Mouse (Mus musculus) lung, postnatal 4 days (tissue): ENCODE data around the gene Ddx58.

Source experiments
- DNase-seq, 2 experiments: peaks; one replicate each; pipeline ENCODE4 v3.0.0; 2021

The Ddx58 gene

GRCm38 (mm10) chr4:40180046-40180445 lies 59.6 kb downstream of the Ddx58 start:
- no peak for DNase-seq

- no peak for DNase-seq
These were observed 61.0 kb downstream of the Ddx58 start for GRCm38 (mm10) chr4:40178584-40178983.

GRCm38 (mm10) chr4:40174321-40174720 lies 65.3 kb downstream of the Ddx58 start:
- peak; percentile 21 to 45 for DNase-seq

- no peak for DNase-seq
These were observed 67.3 kb downstream of the Ddx58 start for GRCm38 (mm10) chr4:40172336-40172735.

- DNase-seq = no peak
These were observed 68.2 kb downstream of the Ddx58 start for GRCm38 (mm10) chr4:40171477-40171876.

GRCm38 (mm10) chr4:40163646-40164045 lies 76.0 kb downstream of the Ddx58 start:
- DNase-seq = no peak

- DNase-seq = no peak
These were observed 78.8 kb downstream of the Ddx58 start for GRCm38 (mm10) chr4:40160591-40161434.

GRCm38 (mm10) chr4:40158224-40158540 lies 81.4 kb downstream of the Ddx58 start:
- no peak for DNase-seq

GRCm38 (mm10) chr4:40157500-40158223 lies 82.0 kb downstream of the Ddx58 start:
- no peak for DNase-seq

- no peak for DNase-seq
These were observed 82.8 kb downstream of the Ddx58 start for GRCm38 (mm10) chr4:40156582-40157499.

- DNase-seq = peak; percentile 65 to 66
These were observed 83.5 kb downstream of the Ddx58 start for GRCm38 (mm10) chr4:40156153-40156552.

GRCm38 (mm10) chr4:40155467-40155999 lies 84.1 kb downstream of the Ddx58 start:
- DNase-seq = no peak

- no peak for DNase-seq
These were observed 84.9 kb downstream of the Ddx58 start for GRCm38 (mm10) chr4:40154751-40155150.
